ENCODE assay signal across 9 mouse cellular contexts in the genomic region with DNA sequence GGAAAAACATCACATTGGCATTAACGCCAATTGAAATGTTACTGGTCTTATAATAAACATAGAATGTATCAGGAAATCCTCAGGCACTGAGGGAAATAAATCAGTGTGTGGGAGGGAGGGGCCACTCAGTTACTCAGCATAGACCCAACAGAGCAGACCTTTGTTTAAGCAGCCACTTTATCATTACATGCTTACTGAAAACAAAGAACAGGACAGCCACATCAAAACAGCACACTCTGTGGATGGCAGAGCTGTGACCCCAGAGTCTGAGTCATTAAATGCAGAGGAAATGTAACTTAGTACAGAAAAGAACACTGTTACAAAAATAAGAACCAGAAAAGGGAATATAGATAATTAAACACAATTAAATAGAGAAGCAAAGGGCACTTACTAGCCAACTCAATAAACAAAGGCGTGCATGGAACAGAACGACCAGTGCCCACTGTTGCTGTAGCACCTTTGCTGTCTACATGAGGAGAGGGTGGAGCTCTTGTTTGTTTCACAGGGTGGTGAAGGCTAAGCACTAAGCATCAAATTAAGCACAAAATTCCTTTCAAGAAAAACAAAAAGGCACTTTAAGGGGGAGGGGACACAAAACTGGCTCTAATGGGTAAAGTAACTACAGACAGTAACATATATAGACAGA. TPM values are rescaled to one million over a fixed set of nuclear protein-coding genes. Genes with fewer than 3 reads are reported as not detected.
DNase-seq lines count a peak whose midpoint lies in the region; ATAC-seq lines count a peak whose summit lies in the region.
"Had no signal": no experiment of that assay in that cellular context is flagged by ENCODE, and none has a peak within 500 bp of the region (broad histone marks: within the 10 kb centered on the region; RNA-seq: fewer than 3 reads in every experiment).

No protein-coding gene starts in this region.

- H3K4me1 ChIP-seq in heart, embryonic 11.5 days (ENCODE audit: control insufficient read depth, insufficient read depth, low read length), result peaks cover 28% of the 10 kb centered on the region

- no peak overlapping the region for H3K4me3 ChIP-seq in heart, embryonic 11.5 days (ENCODE audit: low read depth, low read length)

- peak overlapping the region; percentile 23 for H3K27ac ChIP-seq in heart, embryonic 11.5 days (ENCODE audit: low read depth, low read length)

- no peak overlapping the region for H3K9ac ChIP-seq in heart, embryonic 11.5 days (ENCODE audit: low read depth, low read length)

- no peaks in the 10 kb centered on the region for H3K9me3 ChIP-seq in heart, embryonic 11.5 days (replicated peaks; ENCODE audit: control insufficient read depth, low read length)

- ATAC-seq in heart, embryonic 11.5 days (replicated peaks; ENCODE audit: insufficient number of reproducible peaks, low FRiP score, low TSS enrichment), result no peak; the same call in 1 of the 2 replicates

- WGBS in heart, embryonic 11.5 days (ENCODE audit: insufficient replicate concordance), result 38% methylated on average over 3 of the region's 3 CpGs

- H3K36me3 ChIP-seq in heart, embryonic 11.5 days (ENCODE audit: control insufficient read depth, insufficient read depth, low read length), result no peaks in the 10 kb centered on the region

- no peaks in the 10 kb centered on the region for H3K27me3 ChIP-seq in heart, embryonic 11.5 days (ENCODE audit: control insufficient read depth, insufficient read depth, low read length)

- no peak for DNase-seq in heart, adult 9 months (ENCODE audit: low spot score in 2 of 2)
- DNase-seq in MN1 (ENCODE audit: low spot score), result peak; percentile 58
- DNase-seq in forelimb bud, embryonic 11.5 days (ENCODE audit: low read depth, low spot score), result peak; percentile 24
- DNase-seq in lung, postnatal 36 days, result peak; percentile 27
- no peak for DNase-seq in right cerebral cortex, adult 18-20 months
- no peak for DNase-seq in frontal cortex, postnatal 25 days (ENCODE audit: low spot score in 2 of 2)
- no peak for DNase-seq in thymus, postnatal 25 days
- DNase-seq: cerebellum, adult 9-10 months had no signal

- H3K4me2 ChIP-seq in heart, embryonic 11.5 days, result no peak overlapping the region

RNA-seq across cellular contexts. Expression of a gene that starts 16.8 kb away (rescaled TPM):
- polyA plus RNA-seq in heart, embryonic 11.5 days (2014; fragmentation: Nextera tagmentation; extraction: Ambion mirVana), result 1.3 and 1.6 TPM in 2 replicates

Comparison
In these comparisons a context has a peak if more than half of its experiments do, and no peak if none do; other contexts are left out.
1. DNase-seq: peak in MN1 (single experiment), forelimb bud, embryonic 11.5 days (single experiment) and lung, postnatal 36 days (single experiment); none in heart, adult 9 months (0 of 2), right cerebral cortex, adult 18-20 months (single experiment), frontal cortex, postnatal 25 days (0 of 2) and thymus, postnatal 25 days (single experiment).